ENCODE assay signal across 14 mouse cellular contexts in genomic region chr19:59463842-59464443, GRCm38 (mm10). TPM values are rescaled to one million over a fixed set of nuclear protein-coding genes. Genes with fewer than 3 reads are reported as not detected.
DNase-seq lines count a peak whose midpoint lies in the region; ATAC-seq and TF ChIP-seq lines count a peak whose summit lies in the region.
"Had no signal": no experiment of that assay in that cellular context is flagged by ENCODE, and none has a peak within 500 bp of the region (broad histone marks: within the 10 kb centered on the region; RNA-seq: fewer than 3 reads in every experiment).

No protein-coding gene starts in this region.

- WGBS in embryonic facial prominence, embryonic 15.5 days, result 20% methylated on average over 19 of the region's 19 CpGs
- WGBS in limb, embryonic 14.5 days, result 10% methylated on average over 19 of the region's 19 CpGs
- 10% methylated on average over 19 of the region's 19 CpGs for WGBS in thymus, adult 2 months

- ATAC-seq in embryonic facial prominence, embryonic 15.5 days (ENCODE audit: insufficient number of reproducible peaks, low FRiP score, low TSS enrichment, low read depth), result no peak
- no peak for ATAC-seq in limb, embryonic 14.5 days (ENCODE audit: low FRiP score, low read depth)

- no peaks in the 10 kb centered on the region for H3K36me3 ChIP-seq in embryonic facial prominence, embryonic 15.5 days
- no peaks in the 10 kb centered on the region for H3K36me3 ChIP-seq in limb, embryonic 14.5 days (ENCODE audit: control insufficient read depth, insufficient read depth, low read length)
- H3K36me3 ChIP-seq in thymus, adult 2 months (ENCODE audit: control insufficient read depth, insufficient read depth, low read length), result no peaks in the 10 kb centered on the region
- H3K36me3 ChIP-seq: heart, embryonic 13.5 days had no signal

- peak overlapping the region; percentile 47 for H3K4me3 ChIP-seq in embryonic facial prominence, embryonic 15.5 days (replicated peaks)
- peak overlapping the region; percentile 50 for H3K4me3 ChIP-seq in limb, embryonic 14.5 days (replicated peaks; ENCODE audit: low read length)
- H3K4me3 ChIP-seq in thymus, adult 2 months (ENCODE audit: control insufficient read depth, insufficient read depth, low read length), result no peak overlapping the region
- H3K4me3 ChIP-seq: gastrocnemius, adult 2 months; heart, embryonic 13.5 days had no signal

- H3K4me2 ChIP-seq in embryonic facial prominence, embryonic 15.5 days (replicated peaks), result peak overlapping the region; percentile 60; the same call in 1 of the 2 replicates
- peak overlapping the region; percentile 65 for H3K4me2 ChIP-seq in limb, embryonic 14.5 days (replicated peaks; ENCODE audit: low read depth, low read length, severe bottlenecking)
- H3K4me2 ChIP-seq: heart, embryonic 13.5 days had no signal

- no peak overlapping the region for H3K9ac ChIP-seq in embryonic facial prominence, embryonic 15.5 days
- peak overlapping the region; percentile 36 for H3K9ac ChIP-seq in limb, embryonic 14.5 days (ENCODE audit: low read depth, low read length, severe bottlenecking)
- H3K9ac ChIP-seq: heart, embryonic 13.5 days had no signal

- H3K27ac ChIP-seq in embryonic facial prominence, embryonic 15.5 days (replicated peaks), result no peak overlapping the region
- H3K27ac ChIP-seq in limb, embryonic 14.5 days (replicated peaks; ENCODE audit: low read depth, low read length), result no peak overlapping the region
- H3K27ac ChIP-seq in thymus, adult 2 months (ENCODE audit: control insufficient read depth, insufficient read depth, low read length), result no peak overlapping the region
- H3K27ac ChIP-seq: gastrocnemius, adult 2 months; heart, embryonic 13.5 days had no signal

- H3K4me1 ChIP-seq in embryonic facial prominence, embryonic 15.5 days, result peaks cover 32% of the 10 kb centered on the region
- peaks cover 15% of the 10 kb centered on the region for H3K4me1 ChIP-seq in limb, embryonic 14.5 days (ENCODE audit: control insufficient read depth, insufficient read depth, low read length)
- no peaks in the 10 kb centered on the region for H3K4me1 ChIP-seq in thymus, adult 2 months (replicated peaks; ENCODE audit: control insufficient read depth, insufficient read depth, low read length)

- H3K9me3 ChIP-seq in embryonic facial prominence, embryonic 15.5 days (replicated peaks), result no peaks in the 10 kb centered on the region
- H3K9me3 ChIP-seq in limb, embryonic 14.5 days (ENCODE audit: control insufficient read depth, low read length), result no peaks in the 10 kb centered on the region
- H3K9me3 ChIP-seq: heart, embryonic 13.5 days had no signal

- H3K27me3 ChIP-seq in embryonic facial prominence, embryonic 15.5 days, result peaks cover 82% of the 10 kb centered on the region
- peaks cover 88% of the 10 kb centered on the region for H3K27me3 ChIP-seq in limb, embryonic 14.5 days (ENCODE audit: control insufficient read depth, insufficient read depth, low read length)
- H3K27me3 ChIP-seq in thymus, adult 2 months (ENCODE audit: control insufficient read depth, insufficient read depth, low read length), result peaks cover 29% of the 10 kb centered on the region
- H3K27me3 ChIP-seq: CH12.LX had no signal

- TF ChIP-seq CTCF in thymus, adult 2 months (IDR thresholded peaks at IDR 0.05; ENCODE audit: borderline replicate concordance, control insufficient read depth, extremely low read depth, insufficient read depth, low read length, poor library complexity), result no peak

- DNase-seq in embryo, embryonic 11 days, result peak; percentile 43
- peak; percentile 73 for DNase-seq in kidney, adult 9 months
- DNase-seq in limb, embryonic 14.5 days (ENCODE audit: low spot score), result no peak
- no peak for DNase-seq in lung, postnatal 36 days
- DNase-seq in frontal cortex, adult 2 months (ENCODE audit: extremely low spot score in 1 of 2, low spot score in 1 of 2), result no peak
- no peak for DNase-seq in thymus, postnatal 36 days
- no peak for DNase-seq in thymus, adult 2 months
- DNase-seq: gastrocnemius, adult 2 months; liver; lung, postnatal 10 days; right cerebral cortex, postnatal 4 days had no signal

- no peak for TF ChIP-seq POLR2A in limb, embryonic 14.5 days (IDR thresholded peaks at IDR 0.05; ENCODE audit: borderline replicate concordance, extremely low read depth, insufficient read depth, insufficient read length)
- TF ChIP-seq POLR2A in thymus, adult 2 months (IDR thresholded peaks at IDR 0.05; ENCODE audit: control insufficient read depth, extremely low read depth, insufficient read depth, low read length, poor library complexity), result no peak

RNA-seq across cellular contexts. Expression of gene Emx2, which starts 5.8 kb away (rescaled TPM):
- 15.6 and 18.2 TPM in 2 replicates for polyA plus RNA-seq in embryonic facial prominence, embryonic 15.5 days (2015; fragmentation: Nextera tagmentation; extraction: Ambion mirVana)
- 17.3 and 20.5 TPM in 2 replicates for polyA plus RNA-seq in limb, embryonic 14.5 days (2012; rRNA removed)
- polyA plus RNA-seq in limb, embryonic 14.5 days (2014; fragmentation: Nextera tagmentation; extraction: Ambion mirVana), result 13.1 and 16.1 TPM in 2 replicates
- polyA plus RNA-seq in frontal cortex, adult 2 months (2012; rRNA removed), result 9.6 and 12.1 TPM in 2 replicates
- polyA plus RNA-seq in thymus, adult 2 months (2012; rRNA removed), result 0.04 TPM in 1 of 2 replicates, not detected in the other
- polyA plus RNA-seq: heart, embryonic 13.5 days had no signal

Comparison
In these comparisons a context has a peak if more than half of its experiments do, and no peak if none do; other contexts are left out.
1. DNase-seq: peak in embryo, embryonic 11 days (single experiment) and kidney, adult 9 months (single experiment); none in limb, embryonic 14.5 days (single experiment), lung, postnatal 36 days (single experiment), frontal cortex, adult 2 months (0 of 2), thymus, postnatal 36 days (0 of 2) and thymus, adult 2 months (single experiment).
2. RNA of gene Emx2, which starts 5.8 kb away (polyA plus RNA-seq): 13.1 to 20.5 TPM in limb, embryonic 14.5 days, 15.6 to 18.2 TPM in embryonic facial prominence, embryonic 15.5 days and 9.6 to 12.1 TPM in frontal cortex, adult 2 months; 0.04 TPM in thymus, adult 2 months; every median in the first group is over 10 times any median in the second.